Mouse (Mus musculus) telencephalon, adult 2 months (tissue): ENCODE data around the gene Nav2.
A peak's percentile ranks its signal among the peaks of the same experiment; 100 is the strongest.

Experiments
- DNase-seq: peaks from one replicate; pipeline ENCODE4 v3.0.0-alpha.2; 2011; ENCODE audit warnings: low read depth, low spot score

Nav2 gene

GRCm38 (mm10) chr7:49093596-49093995 is 185.1 kb downstream of the Nav2 start:
- no peak for DNase-seq

- DNase-seq = no peak
Measured at GRCm38 (mm10) chr7:49094531-49094930, 186.0 kb downstream of the Nav2 start.

GRCm38 (mm10) chr7:49101291-49101690 is 192.8 kb downstream of the Nav2 start:
- no peak for DNase-seq

DNA sequence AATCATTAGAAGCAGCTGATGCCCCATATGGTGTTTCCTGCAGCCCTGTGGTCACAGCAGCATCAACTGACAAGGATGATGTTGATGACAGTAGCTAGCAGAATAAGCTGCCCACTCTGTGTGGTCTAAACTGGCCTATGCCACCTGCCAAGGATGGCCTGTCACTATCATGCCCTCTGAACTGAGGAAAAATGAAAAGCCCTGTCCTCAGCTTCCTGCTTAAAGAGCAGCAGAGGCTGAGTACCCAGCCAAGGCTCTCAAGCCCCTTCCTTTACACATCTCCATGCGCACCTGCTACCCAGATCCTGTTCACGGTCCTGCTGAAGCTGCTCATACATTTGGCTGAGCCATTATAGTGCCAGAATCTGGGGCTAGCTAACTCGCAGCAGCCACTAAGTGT is 193.7 kb downstream of the Nav2 start:
- DNase-seq = no peak

DNA sequence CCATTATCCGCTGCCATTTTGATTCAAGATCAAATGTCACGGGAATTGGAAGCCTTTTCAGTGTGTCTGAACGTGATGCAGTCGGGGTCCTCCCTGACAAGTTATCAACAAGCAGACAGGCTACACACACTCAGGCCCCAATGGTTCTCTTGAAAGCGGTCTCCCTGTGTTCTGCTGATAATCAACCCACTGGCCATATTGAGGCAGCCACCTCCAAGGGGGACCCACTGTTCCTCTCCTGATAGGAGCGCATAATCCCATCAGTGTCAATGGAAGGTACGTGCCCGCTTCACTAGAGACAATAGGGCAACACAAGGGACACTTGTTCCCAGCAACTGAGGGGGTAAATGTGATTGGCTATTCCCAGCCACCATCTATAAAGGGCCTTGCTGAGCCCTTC is 195.9 kb downstream of the Nav2 start:
- DNase-seq = no peak

- no peak for DNase-seq
Measured at GRCm38 (mm10) chr7:49104793-49105192, 196.3 kb downstream of the Nav2 start.

DNA sequence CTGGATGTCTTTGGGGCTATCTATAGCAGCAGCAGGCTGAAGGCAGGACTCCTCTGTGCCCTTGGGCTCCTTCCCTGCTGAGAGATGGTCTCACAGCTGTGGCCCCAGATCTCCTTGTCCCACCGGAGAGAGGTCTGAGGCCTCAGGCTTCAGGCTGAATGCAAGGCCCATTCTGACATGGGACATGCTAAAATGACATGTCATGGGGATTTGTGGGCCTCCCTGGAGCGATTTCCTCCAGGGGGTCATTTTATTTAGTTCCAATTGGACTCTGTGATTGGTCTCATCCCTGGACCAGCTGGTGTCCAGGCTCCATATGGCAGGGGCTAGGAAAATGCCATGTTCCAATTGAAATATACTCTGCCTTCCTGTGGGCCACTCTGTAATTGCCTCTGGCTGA is 197.0 kb downstream of the Nav2 start:
- no peak for DNase-seq

- peak; percentile 17 for DNase-seq
Measured at GRCm38 (mm10) chr7:49108076-49108475, 199.6 kb downstream of the Nav2 start.

DNA sequence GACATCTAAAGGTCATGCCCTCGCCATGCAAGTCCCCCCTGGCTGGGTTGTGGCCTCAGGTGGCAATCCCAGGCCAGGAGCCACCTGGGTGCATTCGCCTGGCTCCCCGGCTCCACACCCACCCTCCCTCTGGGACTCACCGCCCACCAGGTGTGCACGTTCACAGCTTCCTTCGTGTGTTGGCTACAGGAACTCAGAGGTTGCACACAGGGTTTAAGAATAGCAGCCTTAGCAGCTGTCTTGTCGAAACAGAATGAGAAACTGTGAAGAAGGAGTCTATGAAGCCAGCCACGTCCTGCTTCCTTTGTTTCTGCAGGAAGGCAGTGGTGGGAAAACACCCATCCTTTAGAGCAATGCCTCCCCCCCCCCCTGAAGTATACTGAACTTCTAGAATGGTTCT is 210.5 kb downstream of the Nav2 start:
- DNase-seq = peak; percentile 70

DNA sequence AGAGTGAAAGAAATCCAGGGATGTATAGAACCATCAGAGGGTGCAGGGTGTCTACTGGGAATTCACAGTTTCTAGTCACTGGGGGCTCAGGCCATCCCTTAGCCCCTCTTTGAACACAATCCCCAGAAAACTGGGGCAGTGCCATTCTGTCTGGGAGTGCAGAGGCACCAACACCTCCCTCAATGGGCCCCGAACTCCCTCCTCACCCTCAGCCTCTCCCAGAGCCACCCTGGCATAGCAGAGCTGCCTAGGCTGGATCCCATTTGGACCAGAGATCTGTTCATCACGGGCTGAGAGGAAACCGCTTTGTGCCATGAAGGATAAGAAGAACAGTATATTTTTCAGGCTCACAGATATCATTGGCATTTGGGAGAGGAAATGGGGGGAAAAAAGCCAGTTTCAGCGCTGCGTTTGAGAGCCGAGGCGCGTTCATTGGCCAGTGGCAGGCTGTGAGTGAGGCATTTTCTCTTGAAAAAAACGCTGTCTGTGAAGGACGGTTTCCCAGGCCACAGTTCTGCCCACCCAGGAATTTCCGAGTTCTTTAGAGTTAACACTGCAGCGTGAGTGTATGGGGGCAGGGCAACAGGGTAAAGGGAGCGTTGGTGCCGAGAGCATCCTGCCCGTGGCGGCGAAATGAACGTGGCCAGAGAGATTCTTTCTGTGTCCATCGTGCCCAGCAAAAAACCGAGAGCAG is 211.4 kb downstream of the Nav2 start:
- no peak for DNase-seq

DNA sequence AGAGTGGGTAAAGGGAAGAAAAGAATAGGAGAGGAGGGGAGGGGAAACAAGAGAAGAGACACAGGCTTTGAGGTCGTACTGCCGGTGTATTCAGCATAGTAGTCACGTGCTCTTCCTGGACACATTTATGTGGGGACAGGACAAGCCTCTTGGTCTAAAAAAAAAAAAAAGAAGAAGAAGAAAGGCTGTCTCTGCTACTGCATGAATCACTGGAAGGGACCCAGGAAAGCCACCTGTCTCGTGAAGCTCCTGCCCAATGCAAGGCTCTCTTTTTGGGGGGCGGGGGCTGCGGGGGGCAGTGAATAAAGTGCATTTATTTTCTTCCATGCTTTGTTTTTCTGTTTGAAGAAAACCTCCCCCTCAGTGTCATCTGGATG is 212.0 kb downstream of the Nav2 start:
- peak; percentile 16 for DNase-seq

GRCm38 (mm10) chr7:49120935-49121691 is 212.6 kb downstream of the Nav2 start:
- DNase-seq = peak; percentile 62

DNA sequence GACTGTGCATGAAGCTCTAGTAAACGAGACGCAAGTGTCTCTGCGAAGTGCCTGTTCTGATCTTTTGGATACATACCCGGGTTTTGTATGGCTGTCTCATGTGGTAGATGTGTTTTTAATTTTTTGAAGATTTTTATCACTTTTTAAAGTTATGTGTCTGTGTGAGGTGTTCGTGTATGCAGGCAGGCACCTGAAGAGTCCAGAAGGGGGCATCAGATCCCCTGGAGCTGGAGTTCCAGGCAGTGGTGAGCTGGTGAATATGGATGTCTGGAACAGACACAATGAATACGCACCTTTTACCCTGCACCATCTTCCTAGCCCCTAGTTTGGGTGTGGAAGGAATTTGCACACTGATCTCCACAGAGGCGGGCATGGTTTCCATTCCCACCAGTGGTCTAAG is 214.0 kb downstream of the Nav2 start:
- no peak for DNase-seq

DNA sequence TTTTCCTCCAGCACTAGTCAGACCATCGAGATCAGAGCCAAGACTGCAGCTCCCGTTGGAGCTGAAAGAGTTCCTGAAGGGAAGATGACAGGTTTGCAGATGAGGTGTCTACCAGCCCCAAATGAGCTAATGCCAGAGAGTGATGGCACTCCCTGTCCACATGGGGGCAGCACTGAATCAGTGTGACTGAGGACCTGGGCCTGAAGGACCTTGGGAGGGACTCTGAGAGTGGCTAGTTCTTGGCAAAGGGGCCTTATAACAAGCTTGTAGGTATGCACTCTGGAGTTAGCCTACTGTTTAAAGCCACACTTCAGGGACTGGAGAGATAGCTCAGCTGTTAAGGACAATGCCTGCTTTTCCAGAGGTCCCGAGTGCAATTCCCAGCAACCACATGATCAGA is 217.0 kb downstream of the Nav2 start:
- DNase-seq = peak; percentile 22

DNA sequence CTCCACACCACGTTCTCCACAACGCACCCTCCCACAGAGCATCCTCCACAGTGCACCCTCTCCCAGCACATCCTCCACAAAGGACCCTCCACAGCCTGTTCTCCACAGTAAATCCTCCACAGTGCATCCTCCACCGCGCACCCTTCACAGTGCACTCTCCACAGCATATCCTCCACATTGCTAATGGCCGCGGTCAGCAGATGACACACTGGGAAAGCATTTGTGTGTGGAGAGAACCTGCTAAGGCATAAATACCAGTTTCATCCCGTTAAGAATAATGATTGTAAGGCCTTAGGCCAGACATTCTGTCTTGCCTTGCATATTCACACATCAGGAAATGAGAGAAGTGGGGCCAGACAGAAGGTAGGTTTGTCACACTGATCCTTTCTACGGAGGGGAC is 219.7 kb downstream of the Nav2 start:
- no peak for DNase-seq

- DNase-seq = peak; percentile 78
Measured at GRCm38 (mm10) chr7:49132851-49133351, 224.4 kb downstream of the Nav2 start.

GRCm38 (mm10) chr7:49134396-49134795 is 225.9 kb downstream of the Nav2 start:
- no peak for DNase-seq

DNA sequence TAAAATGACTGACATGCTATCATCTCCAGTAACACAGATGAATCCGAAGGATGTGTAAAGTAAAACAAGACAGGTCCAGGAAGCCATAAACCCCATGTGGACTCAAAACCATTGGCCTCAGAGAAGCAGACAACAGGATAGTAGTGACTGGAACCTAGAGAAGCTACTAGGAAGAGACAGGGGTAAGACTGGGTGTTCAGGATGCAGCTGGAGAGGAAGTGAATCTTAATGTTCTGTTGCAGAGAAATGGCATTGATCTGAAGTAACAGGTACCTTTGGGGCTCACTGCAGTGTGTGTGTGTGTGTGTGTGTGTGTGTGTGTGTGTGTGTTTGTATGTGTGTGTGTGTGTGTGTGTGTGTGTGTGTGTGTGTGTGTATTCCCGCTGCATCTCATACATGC is 231.2 kb downstream of the Nav2 start:
- DNase-seq = no peak

GRCm38 (mm10) chr7:49143966-49144365 is 235.4 kb downstream of the Nav2 start:
- DNase-seq = no peak

DNA sequence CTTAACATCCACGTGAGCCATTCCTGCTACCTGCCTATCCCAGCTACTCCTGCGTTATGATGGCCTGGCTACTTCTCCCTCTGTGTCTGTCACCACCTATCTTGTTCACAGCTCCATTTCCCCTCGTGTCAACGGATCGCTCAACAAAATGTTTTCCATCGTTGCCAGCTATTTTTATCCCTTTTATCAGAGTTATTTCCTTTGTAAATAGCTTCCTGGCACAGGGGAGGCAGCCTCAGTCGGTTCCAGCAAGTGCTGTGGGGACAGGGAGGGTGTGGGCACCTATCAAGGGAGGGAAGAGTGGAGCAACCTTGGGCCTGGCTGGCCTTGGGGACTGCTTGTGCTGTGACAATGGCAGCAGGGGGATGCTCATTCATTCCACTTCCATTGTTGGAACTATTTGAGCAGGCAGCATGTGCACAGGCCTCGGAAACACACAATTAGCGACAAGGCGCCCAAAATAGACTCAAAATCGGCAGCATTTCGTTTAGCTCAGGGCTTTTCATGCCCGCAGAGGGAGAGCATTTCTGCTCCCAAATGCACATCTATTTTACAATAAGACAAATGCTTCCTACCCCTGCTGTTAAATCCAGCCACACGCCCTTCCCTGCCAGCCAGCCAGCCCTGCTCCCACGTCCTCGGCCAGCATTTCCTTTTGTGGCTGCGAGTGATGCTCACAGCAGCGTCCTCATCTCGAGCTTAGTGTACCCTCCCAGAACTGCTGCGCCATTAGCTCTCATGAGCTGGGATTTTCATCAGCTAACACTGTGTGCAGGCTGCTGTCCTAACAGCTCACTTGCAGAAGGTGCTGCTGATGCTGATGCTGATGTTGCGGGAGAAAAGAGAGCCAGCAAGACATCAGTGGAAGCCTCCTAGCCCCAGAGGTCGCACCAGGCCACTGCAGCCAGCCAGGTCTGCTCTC is 237.5 kb downstream of the Nav2 start:
- peak; percentile 82 for DNase-seq

DNA sequence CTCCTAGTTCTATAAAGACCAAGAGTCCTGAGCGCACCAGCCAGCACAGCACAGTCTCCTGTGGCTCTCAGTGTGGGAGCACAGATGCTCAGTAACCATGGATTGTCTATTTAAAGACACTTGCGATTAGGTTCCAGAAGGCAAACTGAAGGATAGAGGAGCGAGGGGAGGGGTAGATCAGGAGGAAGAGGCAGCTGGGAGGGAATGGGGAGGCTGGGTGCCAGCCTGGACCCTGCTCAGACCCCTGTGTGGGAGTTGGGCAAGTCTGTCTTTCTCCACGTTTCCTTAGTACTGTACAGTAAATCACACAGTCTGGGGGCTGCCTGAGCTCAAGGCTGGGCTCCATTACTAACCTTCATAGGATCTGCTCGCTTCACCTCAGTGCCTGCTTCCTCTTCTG is 243.8 kb downstream of the Nav2 start:
- DNase-seq = peak; percentile 67

DNA sequence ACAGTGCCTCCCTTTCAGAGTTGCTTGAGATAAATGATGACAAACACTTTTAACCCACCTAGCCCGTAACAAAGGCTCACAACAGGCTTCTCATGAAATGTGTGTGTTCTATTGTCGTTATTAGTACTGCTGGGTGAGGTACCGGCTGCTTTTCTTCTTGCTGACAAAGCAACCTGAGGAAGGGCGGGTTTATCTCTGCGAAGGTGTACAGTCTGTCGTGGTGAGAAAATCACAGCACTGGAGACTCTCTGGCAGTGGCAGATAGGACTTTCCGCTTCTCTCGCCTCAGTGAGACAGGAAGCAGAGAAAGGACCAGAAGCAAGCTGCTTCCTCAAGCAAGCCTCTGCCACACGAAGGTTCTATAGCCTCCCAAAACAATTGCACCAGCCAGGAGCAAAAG is 244.2 kb downstream of the Nav2 start:
- no peak for DNase-seq
